Mouse (Mus musculus): Measurements from ENCODE around the gene Plekhh3. TPM values are rescaled to one million over a fixed set of nuclear protein-coding genes. Genes with fewer than 3 reads are reported as not detected.
"Not testable (repeated sequence)": the region's sequence is repeated elsewhere in the genome, so short reads cannot be mapped to it uniquely, and the experiment has no call there.

Plekhh3 gene
- polyA plus RNA-seq, 1 experiment = 22.9 TPM

- 80% methylated on average over 9 of the region's 10 CpGs for WGBS
- DNase-seq (ENCODE audit: low read depth, low spot score) = not testable (repeated sequence)
Observed at GRCm38 (mm10) chr11:101160151-101160550, 11.0 kb downstream of the Plekhh3 start.

- no peak for DNase-seq (ENCODE audit: low read depth, low spot score)
- whole genome bisulfite sequencing = 6% methylated on average over 36 of the region's 36 CpGs
Observed at GRCm38 (mm10) chr11:101155728-101156371, 15.3 kb downstream of the Plekhh3 start, which contains the start of gene Tubg2. Gene Tubg2 (plus strand): TSS chr11:101155907.

GRCm38 (mm10) chr11:101155151-101155550 lies 16.0 kb downstream of the Plekhh3 start:
- WGBS = 66% methylated on average over 6 of the region's 6 CpGs
- no peak for DNase-seq (ENCODE audit: low read depth, low spot score)

GRCm38 (mm10) chr11:101154648-101155047 lies 16.5 kb downstream of the Plekhh3 start:
- DNase-seq (ENCODE audit: low read depth, low spot score) = no peak

GRCm38 (mm10) chr11:101152825-101153224 lies 18.3 kb downstream of the Plekhh3 start:
- 30% methylated on average over 1 of the region's 1 CpGs for WGBS
- peak; percentile 59 for DNase-seq (ENCODE audit: low read depth, low spot score)

GRCm38 (mm10) chr11:101151063-101151462 lies 20.1 kb downstream of the Plekhh3 start:
- 72% methylated on average over 2 of the region's 2 CpGs for WGBS
- no peak for DNase-seq (ENCODE audit: low read depth, low spot score)

- WGBS = 41% methylated on average over 9 of the region's 9 CpGs
- no peak for DNase-seq (ENCODE audit: low read depth, low spot score)
Observed at GRCm38 (mm10) chr11:101149178-101150105, 21.7 kb downstream of the Plekhh3 start.

- 71% methylated on average over 10 of the region's 10 CpGs for WGBS
- no peak for DNase-seq (ENCODE audit: low read depth, low spot score)
Observed at GRCm38 (mm10) chr11:101148751-101149150, 22.4 kb downstream of the Plekhh3 start.

GRCm38 (mm10) chr11:101146377-101146776 lies 24.8 kb downstream of the Plekhh3 start:
- DNase-seq (ENCODE audit: low read depth, low spot score) = no peak
- WGBS = 53% methylated on average over 10 of the region's 10 CpGs

- WGBS = 34% methylated on average over 18 of the region's 19 CpGs
- DNase-seq (ENCODE audit: low read depth, low spot score) = no peak
Observed at GRCm38 (mm10) chr11:101143338-101144225, 27.6 kb downstream of the Plekhh3 start.

GRCm38 (mm10) chr11:101142215-101142967 lies 28.8 kb downstream of the Plekhh3 start:
- WGBS = 87% methylated on average over 10 of the region's 10 CpGs
- no peak for DNase-seq (ENCODE audit: low read depth, low spot score)

GRCm38 (mm10) chr11:101141088-101141487 lies 30.1 kb downstream of the Plekhh3 start:
- no peak for DNase-seq (ENCODE audit: low read depth, low spot score)
- 84% methylated on average over 8 of the region's 8 CpGs for WGBS

GRCm38 (mm10) chr11:101140164-101140819 lies 30.9 kb downstream of the Plekhh3 start:
- WGBS = 24% methylated on average over 27 of the region's 27 CpGs
- DNase-seq (ENCODE audit: low read depth, low spot score) = no peak

GRCm38 (mm10) chr11:101138536-101139181 lies 32.5 kb downstream of the Plekhh3 start:
- no peak for DNase-seq (ENCODE audit: low read depth, low spot score)
- WGBS = 32% methylated on average over 15 of the region's 15 CpGs

- WGBS = 76% methylated on average over 7 of the region's 7 CpGs
- no peak for DNase-seq (ENCODE audit: low read depth, low spot score)
Observed at GRCm38 (mm10) chr11:101137000-101137399, 34.2 kb downstream of the Plekhh3 start.

GRCm38 (mm10) chr11:101134217-101134865 lies 36.8 kb downstream of the Plekhh3 start:
- DNase-seq (ENCODE audit: low read depth, low spot score) = no peak
- WGBS = 67% methylated on average over 13 of the region's 13 CpGs

GRCm38 (mm10) chr11:101133037-101133436 lies 38.1 kb downstream of the Plekhh3 start:
- DNase-seq (ENCODE audit: low read depth, low spot score) = no peak
- whole genome bisulfite sequencing = 70% methylated on average over 12 of the region's 12 CpGs

- DNase-seq (ENCODE audit: low read depth, low spot score) = no peak
Observed at GRCm38 (mm10) chr11:101131701-101132100, 39.5 kb downstream of the Plekhh3 start.

More at GRCm38 (mm10) chr11:101131701-101132100, 39.5 kb downstream of the Plekhh3 start:
- WGBS = 86% methylated on average over 6 of the region's 6 CpGs

Data from large intestine, adult 2 months (tissue).